ENCODE assay signal across 25 mouse cellular contexts in the genomic region with DNA sequence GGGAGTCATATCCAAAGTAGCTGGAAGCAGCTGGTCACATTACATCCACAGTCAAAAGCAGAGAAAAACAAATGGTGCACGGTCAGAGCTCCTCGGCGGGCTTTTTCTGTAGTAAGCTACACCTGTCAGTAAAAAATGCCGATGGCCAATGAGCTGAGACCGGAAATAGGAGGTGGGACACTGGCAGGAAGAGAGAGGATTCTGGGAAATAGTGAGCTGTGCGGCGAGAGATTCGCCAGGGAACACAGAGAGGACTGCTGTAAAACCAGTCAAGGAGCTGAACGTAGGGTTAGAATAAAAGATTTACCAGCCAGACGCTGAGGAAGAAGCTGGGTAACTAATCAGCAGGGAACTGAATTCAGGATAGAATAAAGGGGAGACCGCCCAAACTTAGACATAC. TPM values are rescaled to one million over a fixed set of nuclear protein-coding genes. Genes with fewer than 3 reads are reported as not detected.
"Had no signal": no experiment of that assay in that cellular context is flagged by ENCODE, and none has a peak within 500 bp of the region (broad histone marks: within the 10 kb centered on the region; RNA-seq: fewer than 3 reads in every experiment).

No protein-coding gene starts in this region.

- H3K4me3 ChIP-seq: heart, adult 2 months; heart, embryonic 10.5 days; heart, embryonic 12.5 days; hindbrain, embryonic 10.5 days; hindbrain, embryonic 12.5 days; intestine, embryonic 15.5 days; layer of hippocampus, adult 2 months; left cerebral cortex, adult 2 months; limb, embryonic 10.5 days; limb, embryonic 12.5 days; liver, embryonic 13.5 days; liver, embryonic 15.5 days had no signal

- H3K36me3 ChIP-seq: heart, embryonic 10.5 days; heart, embryonic 12.5 days; hindbrain, embryonic 10.5 days; hindbrain, embryonic 12.5 days; intestine, embryonic 15.5 days; limb, embryonic 10.5 days; limb, embryonic 12.5 days; liver, embryonic 13.5 days; liver, embryonic 15.5 days had no signal

- H3K4me1 ChIP-seq: heart, embryonic 10.5 days; heart, embryonic 12.5 days; hindbrain, embryonic 10.5 days; hindbrain, embryonic 12.5 days; intestine, embryonic 15.5 days; liver, embryonic 13.5 days; liver, embryonic 15.5 days had no signal

- H3K27me3 ChIP-seq: heart, embryonic 12.5 days; hindbrain, embryonic 12.5 days; intestine, embryonic 15.5 days; limb, embryonic 12.5 days; liver, embryonic 13.5 days; liver, embryonic 15.5 days had no signal

- DNase-seq: gastrocnemius, postnatal 14 days; gastrocnemius, postnatal 36 days; heart, adult 11 months; heart, adult 2 months; heart, postnatal 10 days; heart, postnatal 4 days; kidney, adult 18-20 months; kidney, adult 8-10 months; kidney, postnatal 10 days; kidney, postnatal 25 days; kidney, postnatal 4 days; liver; liver, embryonic 13.5 days had no signal

- H3K27ac ChIP-seq: heart, adult 2 months; heart, embryonic 10.5 days; hindbrain, embryonic 10.5 days; hindbrain, embryonic 12.5 days; hindbrain, embryonic 14.5 days; intestine, embryonic 15.5 days; layer of hippocampus, adult 2 months; left cerebral cortex, adult 2 months; limb, embryonic 10.5 days; limb, embryonic 12.5 days; liver, embryonic 13.5 days; liver, embryonic 15.5 days had no signal

RNA-seq across cellular contexts. Expression of a gene that starts 34.2 kb away (rescaled TPM):
- total RNA-seq: gastrocnemius, adult 8-10 months had no signal
